8 mouse cellular contexts compared by ENCODE assay signal in genomic region chr7:80026990-80027635, GRCm38 (mm10). TPM values are rescaled to one million over a fixed set of nuclear protein-coding genes. Genes with fewer than 3 reads are reported as not detected.
DNase-seq lines count a peak whose midpoint lies in the region; ATAC-seq and TF ChIP-seq lines count a peak whose summit lies in the region.

No protein-coding gene starts in this region.

- TF ChIP-seq POLR2A in cortical plate, adult 2 months (IDR thresholded peaks at IDR 0.05; ENCODE audit: extremely low read depth, insufficient read depth, low read length), result no peak

- no peaks in the 10 kb centered on the region for H3K27me3 ChIP-seq in intestine, embryonic 14.5 days (replicated peaks; ENCODE audit: control insufficient read depth, insufficient read depth, low read length)
- no peaks in the 10 kb centered on the region for H3K27me3 ChIP-seq in limb, embryonic 11.5 days (ENCODE audit: control insufficient read depth, insufficient read depth, low read length)
- H3K27me3 ChIP-seq in midbrain, embryonic 11.5 days (ENCODE audit: control insufficient read depth, insufficient read depth, low read length), result no peaks in the 10 kb centered on the region

- peak overlapping the region; percentile 90 for H3K9ac ChIP-seq in intestine, embryonic 14.5 days (ENCODE audit: low read length)
- peak overlapping the region; percentile 75 for H3K9ac ChIP-seq in limb, embryonic 11.5 days (ENCODE audit: low read length)
- H3K9ac ChIP-seq in midbrain, embryonic 11.5 days (ENCODE audit: low read length), result peak overlapping the region; percentile 98

- H3K9me3 ChIP-seq in intestine, embryonic 14.5 days (ENCODE audit: control insufficient read depth, low read length), result no peaks in the 10 kb centered on the region
- H3K9me3 ChIP-seq in limb, embryonic 11.5 days (ENCODE audit: control insufficient read depth, low read length), result no peaks in the 10 kb centered on the region
- H3K9me3 ChIP-seq in midbrain, embryonic 11.5 days (ENCODE audit: control insufficient read depth, low read length), result no peaks in the 10 kb centered on the region

- WGBS in intestine, embryonic 14.5 days, result 0% methylated on average over 50 of the region's 71 CpGs
- whole genome bisulfite sequencing in limb, embryonic 11.5 days, result 0% methylated on average over 49 of the region's 71 CpGs
- under 1% methylated on average over 69 of the region's 71 CpGs for WGBS in midbrain, embryonic 11.5 days

- H3K36me3 ChIP-seq in intestine, embryonic 14.5 days (ENCODE audit: control insufficient read depth, insufficient read depth, low read length), result no peaks in the 10 kb centered on the region
- H3K36me3 ChIP-seq in limb, embryonic 11.5 days (ENCODE audit: control insufficient read depth, insufficient read depth, low read length), result no peaks in the 10 kb centered on the region
- H3K36me3 ChIP-seq in midbrain, embryonic 11.5 days (ENCODE audit: control insufficient read depth, insufficient read depth, low read length), result no peaks in the 10 kb centered on the region

- H3K4me1 ChIP-seq in cortical plate, adult 2 months (ENCODE audit: control insufficient read depth, insufficient read depth, low read length), result 0 out of 2 replicates have a peak, but pooled peaks cover 4% of the 10 kb centered on the region
- H3K4me1 ChIP-seq in intestine, embryonic 14.5 days (replicated peaks; ENCODE audit: control insufficient read depth, insufficient read depth, low read length), result peaks cover 25% of the 10 kb centered on the region
- peaks cover 11% of the 10 kb centered on the region for H3K4me1 ChIP-seq in limb, embryonic 11.5 days (ENCODE audit: control insufficient read depth, insufficient read depth, low read length)
- H3K4me1 ChIP-seq in midbrain, embryonic 11.5 days (ENCODE audit: control insufficient read depth, insufficient read depth, low read length), result peaks cover 34% of the 10 kb centered on the region

- peak; percentile 4; the same call in 1 of the 2 replicates for ATAC-seq in intestine, embryonic 14.5 days (replicated peaks; ENCODE audit: low FRiP score, low TSS enrichment, low read depth)
- no peak for ATAC-seq in limb, embryonic 11.5 days (ENCODE audit: insufficient number of reproducible peaks, low FRiP score, low TSS enrichment, low read depth)
- ATAC-seq in midbrain, embryonic 11.5 days (ENCODE audit: low FRiP score), result 0 out of 2 replicates have a peak, but pooled peaks have one; percentile 1
- ATAC-seq in monocyte, adult 5-6 weeks (replicated peaks; ENCODE audit: insufficient number of reproducible peaks, low FRiP score, low TSS enrichment, poor library complexity, severe bottlenecking), result no peak

- H3K4me3 ChIP-seq in cortical plate, adult 2 months (ENCODE audit: insufficient read depth, low read length), result peak overlapping the region; percentile 56
- H3K4me3 ChIP-seq in intestine, embryonic 14.5 days (ENCODE audit: low read depth, low read length), result peak overlapping the region; percentile 66
- peak overlapping the region; percentile 59 for H3K4me3 ChIP-seq in limb, embryonic 11.5 days (ENCODE audit: low read depth, low read length)
- peak overlapping the region; percentile 92 for H3K4me3 ChIP-seq in midbrain, embryonic 11.5 days (ENCODE audit: low read depth, low read length)

- intact Hi-C loops in gastrocnemius, postnatal 36 days (cut with DNase I), result loop anchor here (5.0 to 10.0 kb wide), 2 partner anchors 50 to 92 kb away; partner anchors contain the start of gene Arpin

- H3K4me2 ChIP-seq in intestine, embryonic 14.5 days (ENCODE audit: low read length), result peak overlapping the region; percentile 84
- peak overlapping the region; percentile 75 for H3K4me2 ChIP-seq in limb, embryonic 11.5 days (ENCODE audit: low read depth, severe bottlenecking)
- H3K4me2 ChIP-seq in midbrain, embryonic 11.5 days, result peak overlapping the region; percentile 88

- peak overlapping the region; percentile 86 for H3K27ac ChIP-seq in cortical plate, adult 2 months (ENCODE audit: insufficient read depth, low read length)
- peak overlapping the region; percentile 89 for H3K27ac ChIP-seq in intestine, embryonic 14.5 days (ENCODE audit: low read depth)
- H3K27ac ChIP-seq in limb, embryonic 11.5 days (replicated peaks; ENCODE audit: low read depth, low read length), result peak overlapping the region; percentile 76
- peak overlapping the region; percentile 64 for H3K27ac ChIP-seq in midbrain, embryonic 11.5 days (ENCODE audit: low read depth, low read length)

- peak; percentile 75 for DNase-seq in T-cell, adult 2 months (ENCODE audit: low spot score)
- peak; percentile 65 to 71 for DNase-seq in gastrocnemius, postnatal 36 days
- peak; percentile 83 for DNase-seq in intestine, embryonic 14.5 days (ENCODE audit: low spot score)
- peak; percentile 72 for DNase-seq in limb, embryonic 11.5 days (ENCODE audit: low spot score)
- DNase-seq in midbrain, embryonic 11.5 days (ENCODE audit: low spot score, missing footprints), result peak; percentile 96
- peak; percentile 61 for DNase-seq in spleen, adult 12 weeks (ENCODE audit: low spot score)

- TF ChIP-seq CTCF in cortical plate, adult 2 months (IDR thresholded peaks at IDR 0.05; ENCODE audit: extremely low read depth, insufficient read depth, low read length), result no peak

RNA-seq across cellular contexts. Expression of gene Zfp710, which starts 2.5 kb away (rescaled TPM):
- 18.0 and 18.5 TPM in 2 replicates for polyA plus RNA-seq in cortical plate, adult 2 months (2012; rRNA removed)
- 10 to 100 TPM; 24.2 to 26.5 TPM for total RNA-seq in gastrocnemius, postnatal 36 days (2021)
- polyA plus RNA-seq in intestine, embryonic 14.5 days (2014; fragmentation: Nextera tagmentation; extraction: Ambion mirVana), result 16.9 and 18.9 TPM in 2 replicates
- 15.4 and 17.0 TPM in 2 replicates for polyA plus RNA-seq in limb, embryonic 11.5 days (2014; fragmentation: Nextera tagmentation; extraction: Ambion mirVana)
- 25.6 and 31.3 TPM in 2 replicates for polyA plus RNA-seq in midbrain, embryonic 11.5 days (2014; fragmentation: Nextera tagmentation; extraction: Ambion mirVana)
- total RNA-seq in monocyte, adult 5-6 weeks (2017), result 55.9 to 77.3 TPM (median 60.7 TPM) in 3 replicates

Comparison
In these comparisons a context has a peak if more than half of its experiments do, and no peak if none do; other contexts are left out.
1. ATAC-seq: peak in intestine, embryonic 14.5 days (single experiment) and midbrain, embryonic 11.5 days (single experiment); none in limb, embryonic 11.5 days (single experiment) and monocyte, adult 5-6 weeks (single experiment).
2. Peak in every context shown above with its lines, with median percentiles within 50 percentile points of each other: DNase-seq, H3K27ac ChIP-seq, H3K4me3 ChIP-seq, H3K4me2 ChIP-seq and H3K9ac ChIP-seq.